Mouse (Mus musculus): ENCODE results near the gene St6galnac6.

The St6galnac6 gene

DNA sequence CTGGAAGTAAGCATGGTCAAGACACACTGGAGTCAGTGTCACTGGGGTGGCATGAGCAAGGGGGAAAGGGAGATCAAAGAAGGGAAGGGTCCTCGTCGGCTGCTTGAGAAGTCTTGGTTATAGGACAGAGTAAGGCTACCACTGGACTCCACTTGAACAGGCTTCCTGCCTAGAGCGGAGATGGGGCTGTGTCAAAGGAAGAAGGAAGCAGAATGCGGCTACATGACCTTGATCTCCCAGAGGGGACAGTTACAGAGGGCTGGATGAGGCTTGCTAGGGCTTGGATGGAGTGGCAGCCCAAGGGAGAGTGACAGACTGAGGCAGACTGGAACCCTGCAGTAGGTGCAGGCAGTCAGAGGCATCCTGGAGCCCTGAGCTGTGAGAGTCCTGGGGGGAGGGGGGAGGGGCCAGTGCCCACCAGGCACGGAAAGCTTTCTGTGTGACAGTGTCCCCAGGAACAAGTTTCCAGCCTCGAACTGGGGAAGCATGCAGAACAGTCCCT is 41.1 kb downstream of the St6galnac6 start:
- no peak for DNase-seq (ENCODE audit: low spot score)

GRCm38 (mm10) chr2:32641810-32642209 is 42.3 kb downstream of the St6galnac6 start:
- DNase-seq (ENCODE audit: low spot score): no peak

DNA sequence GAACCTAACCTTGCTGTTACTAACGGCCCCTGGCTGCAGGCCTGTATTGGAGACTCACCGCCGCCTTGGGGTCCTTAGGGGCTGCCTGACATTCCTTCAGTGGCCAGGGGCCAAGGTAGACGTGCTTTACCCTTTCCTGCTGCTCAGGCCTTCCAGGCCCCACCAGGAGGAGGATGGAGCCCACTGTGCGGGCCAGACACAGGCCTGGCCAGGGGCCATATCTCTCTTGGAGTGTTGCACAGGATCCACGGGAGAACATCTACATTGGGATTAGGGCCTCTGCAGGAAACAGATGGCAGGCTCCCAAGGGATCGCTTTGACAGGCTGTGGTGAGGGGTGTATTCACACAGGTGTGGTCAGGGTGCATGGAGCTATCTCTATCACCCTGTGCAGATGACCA is 43.3 kb downstream of the St6galnac6 start:
- DNase-seq (ENCODE audit: low spot score): no peak

- DNase-seq (ENCODE audit: low spot score): no peak
Observed at GRCm38 (mm10) chr2:32644083-32644482, 44.6 kb downstream of the St6galnac6 start.

DNA sequence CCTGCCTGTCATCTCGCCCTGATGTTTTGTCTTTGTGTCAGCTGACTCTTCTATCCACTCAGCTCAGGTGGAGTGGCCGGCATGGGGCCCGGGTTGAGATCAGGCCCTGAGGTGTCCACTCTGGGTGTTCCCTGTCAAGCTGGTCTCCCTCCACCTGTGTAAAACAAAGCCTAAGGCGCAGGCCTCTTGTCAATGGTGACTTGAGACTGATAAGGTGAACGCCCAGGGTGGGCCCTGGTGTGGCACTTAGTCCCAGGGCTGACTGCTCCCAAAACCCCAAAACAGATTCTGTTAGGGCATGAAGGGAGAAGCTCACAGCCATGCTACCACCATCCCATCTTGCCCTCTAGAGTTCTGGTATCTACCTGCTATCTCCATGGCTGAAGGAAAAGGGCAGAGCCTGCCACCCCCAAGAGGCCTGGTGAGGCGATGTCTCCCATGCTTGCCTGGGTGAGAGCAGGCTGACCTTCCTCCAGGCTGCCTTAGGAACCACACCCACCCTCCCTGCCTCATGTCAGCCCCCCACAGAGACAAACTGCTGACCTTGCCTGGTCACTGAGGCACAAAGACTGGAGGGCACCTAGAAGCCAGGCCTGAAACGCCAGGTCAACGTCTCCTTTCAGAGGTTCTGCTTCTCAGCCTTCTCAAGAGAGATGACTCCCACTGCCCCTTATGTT is 45.4 kb downstream of the St6galnac6 start:
- no peak for DNase-seq (ENCODE audit: low spot score)

- DNase-seq (ENCODE audit: low spot score): no peak
Observed at GRCm38 (mm10) chr2:32645647-32646046, 46.1 kb downstream of the St6galnac6 start.

- DNase-seq (ENCODE audit: low spot score): no peak
Observed at GRCm38 (mm10) chr2:32646379-32647056, 47.0 kb downstream of the St6galnac6 start, which contains the start of gene Eng. TSS of gene Eng (plus strand) at chr2:32646595.

- no peak for DNase-seq (ENCODE audit: low spot score)
Observed at GRCm38 (mm10) chr2:32647366-32647765, 47.9 kb downstream of the St6galnac6 start.

DNA sequence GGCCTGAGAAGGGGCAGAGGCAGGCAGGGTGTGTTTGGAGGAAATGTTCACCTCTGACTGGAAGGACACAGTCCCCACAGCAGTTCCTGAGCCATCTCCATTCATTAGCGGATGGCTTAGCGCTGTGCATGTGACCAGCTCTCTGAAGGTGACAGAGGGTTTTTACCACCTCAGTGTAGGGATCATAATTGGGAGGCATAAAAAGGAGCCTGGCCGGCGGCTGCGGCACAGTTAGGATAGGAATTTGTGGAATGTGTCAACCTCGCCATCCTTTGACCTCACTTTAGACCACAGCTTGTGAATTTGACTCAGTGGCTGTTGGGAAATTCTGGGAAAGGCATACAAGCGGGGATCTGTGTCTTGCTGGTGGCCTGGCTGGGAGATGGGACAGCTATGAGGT is 54.3 kb downstream of the St6galnac6 start:
- DNase-seq (ENCODE audit: low spot score): no peak

- no peak for DNase-seq (ENCODE audit: low spot score)
Observed at GRCm38 (mm10) chr2:32654743-32655393, 55.4 kb downstream of the St6galnac6 start.

GRCm38 (mm10) chr2:32655394-32655744 is 55.9 kb downstream of the St6galnac6 start:
- DNase-seq (ENCODE audit: low spot score): peak; percentile 62

DNA sequence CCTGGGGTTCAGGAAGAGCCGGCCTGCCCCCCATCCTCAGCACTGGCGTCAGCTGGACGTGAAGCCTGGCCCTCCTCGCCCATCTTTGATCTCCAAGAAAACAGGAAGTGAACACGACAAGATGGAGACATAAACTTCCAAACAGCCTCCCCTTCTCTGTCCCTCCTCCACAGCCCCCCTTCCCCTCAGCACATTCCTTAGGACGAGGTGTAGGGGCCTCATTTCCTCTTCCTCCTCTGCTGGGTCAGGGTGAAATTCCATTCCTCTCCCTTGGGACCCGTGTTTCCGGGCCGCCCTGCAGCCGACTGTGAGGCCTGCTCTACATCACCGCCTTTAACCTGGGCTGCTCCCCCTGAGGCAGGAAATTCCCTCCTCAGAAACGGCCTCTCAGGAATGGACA is 56.3 kb downstream of the St6galnac6 start:
- no peak for DNase-seq (ENCODE audit: low spot score)

- DNase-seq (ENCODE audit: low spot score): no peak
Observed at GRCm38 (mm10) chr2:32658873-32659272, 59.4 kb downstream of the St6galnac6 start.

DNA sequence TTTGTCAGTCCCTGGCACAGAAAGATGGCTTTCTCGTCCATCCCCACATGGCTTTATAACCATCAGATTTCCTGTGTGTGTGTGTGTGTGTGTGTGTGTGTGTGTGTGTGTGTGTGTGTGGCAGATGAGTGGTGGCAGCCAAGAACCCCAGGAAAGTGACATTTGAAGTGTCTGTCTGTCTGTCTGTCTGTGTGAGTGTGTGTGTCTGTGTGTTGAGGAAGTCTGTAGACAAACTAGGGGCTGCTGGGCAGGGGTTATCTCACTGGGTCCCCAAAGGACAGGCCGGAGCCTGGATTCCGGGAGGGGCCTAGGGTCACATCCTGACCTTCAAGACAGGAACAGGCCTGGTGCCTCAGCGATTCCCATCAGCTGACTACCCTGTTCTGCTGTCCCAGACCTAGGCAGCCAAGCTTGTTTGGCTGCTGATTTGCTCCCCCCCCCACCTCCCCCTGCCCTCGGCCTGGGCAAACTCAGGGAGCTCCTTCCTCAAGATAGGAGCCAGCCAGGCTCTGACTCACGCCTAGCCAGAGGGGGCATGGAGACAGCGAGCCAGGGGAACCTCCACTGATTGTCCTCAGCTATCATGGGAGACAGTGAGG is 62.1 kb downstream of the St6galnac6 start:
- DNase-seq (ENCODE audit: low spot score): peak; percentile 28

- DNase-seq (ENCODE audit: low spot score): no peak
Observed at GRCm38 (mm10) chr2:32662291-32662690, 62.8 kb downstream of the St6galnac6 start.

DNA sequence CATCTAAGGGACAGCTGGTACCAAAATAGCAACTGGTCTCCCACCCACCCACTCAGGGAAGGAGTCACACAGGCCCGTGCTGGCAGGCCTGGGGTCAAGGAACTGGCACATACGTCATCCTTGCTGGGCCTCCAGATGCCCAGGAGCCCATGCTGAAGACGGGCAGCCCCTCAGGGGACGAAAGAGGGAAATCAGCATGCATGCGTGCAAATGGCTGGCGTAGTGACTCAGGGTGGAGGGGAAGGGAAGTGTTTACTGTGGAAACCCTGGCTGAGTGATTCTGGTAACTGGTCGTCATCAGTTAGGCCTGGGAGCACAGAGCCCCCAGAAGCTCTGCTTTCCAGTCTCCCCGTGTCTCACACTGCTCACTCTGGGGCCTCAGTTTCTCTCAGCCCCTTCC is 65.8 kb downstream of the St6galnac6 start:
- DNase-seq (ENCODE audit: low spot score): no peak

GRCm38 (mm10) chr2:32665853-32666252 is 66.3 kb downstream of the St6galnac6 start:
- DNase-seq (ENCODE audit: low spot score): peak; percentile 16

DNA sequence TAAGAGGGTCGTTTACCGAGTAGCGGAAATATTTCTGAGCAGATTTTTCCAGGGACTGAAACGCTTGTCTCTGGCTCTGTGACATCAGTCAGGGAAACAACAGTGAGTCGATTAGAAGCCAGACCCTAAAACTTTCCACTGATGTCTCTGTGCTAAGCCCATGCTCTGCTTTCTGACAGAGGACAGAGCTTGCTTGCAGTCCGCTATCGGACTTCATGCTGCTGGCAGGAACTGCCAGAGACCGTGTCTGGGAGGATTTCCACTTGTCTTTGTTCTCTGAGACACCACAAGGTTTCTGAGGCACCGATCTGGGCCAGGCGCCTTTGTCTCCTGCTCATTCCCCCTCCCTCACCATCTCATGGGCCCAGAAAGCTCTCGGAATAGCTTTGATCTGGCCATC is 68.3 kb downstream of the St6galnac6 start:
- no peak for DNase-seq (ENCODE audit: low spot score)

DNA sequence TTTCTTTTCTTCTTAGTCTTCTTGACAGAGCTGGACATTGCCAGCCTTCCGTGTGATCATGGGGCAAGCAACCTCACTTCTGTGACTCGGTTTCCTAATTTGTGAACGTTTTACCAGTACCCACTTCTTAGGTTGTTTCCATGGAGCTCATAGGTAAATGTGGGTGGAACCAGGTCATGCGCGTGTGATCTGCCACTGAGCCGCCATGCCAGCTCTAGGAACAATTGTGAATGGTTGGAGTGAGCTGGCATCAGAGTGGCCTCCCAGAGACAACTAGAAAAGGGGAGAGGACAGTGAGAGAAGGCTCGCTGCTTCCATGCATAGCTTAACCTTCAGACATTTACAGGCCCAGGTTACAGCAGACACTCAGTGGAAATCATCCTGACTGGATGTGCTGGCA is 68.7 kb downstream of the St6galnac6 start:
- DNase-seq (ENCODE audit: low spot score): no peak

DNA sequence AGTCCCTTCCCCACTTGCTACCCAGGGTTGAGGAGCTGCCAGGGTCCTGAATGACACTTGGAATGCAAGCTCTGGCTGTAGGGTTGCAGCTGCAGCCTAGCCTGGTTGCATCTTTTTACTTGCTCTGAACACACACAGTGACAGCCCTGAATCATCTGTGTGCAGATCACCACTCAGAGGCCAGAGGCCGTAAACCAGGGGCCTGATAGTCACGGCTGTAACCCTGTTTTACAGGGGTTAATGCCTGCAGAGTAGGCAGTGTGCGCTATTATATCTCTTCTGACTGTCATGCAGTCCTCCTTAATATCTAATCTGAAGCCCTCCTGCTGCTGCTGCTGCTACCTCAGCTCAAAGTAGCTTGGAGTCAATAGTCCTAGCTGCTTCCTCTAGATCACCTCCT is 70.4 kb downstream of the St6galnac6 start:
- no peak for DNase-seq (ENCODE audit: low spot score)

Measured in adipocyte (in vitro differentiated cells).